Mouse (Mus musculus) Patski (cell line): ENCODE data around the gene Caln1. TPM values are rescaled to one million over a fixed set of nuclear protein-coding genes. Genes with fewer than 3 reads are reported as not detected.

Source experiments
- ATAC-seq: fragments of 100-300 bp; one replicate; pipeline ENCODE4 v1.8.0; 2021
- CTCF ChIA-PET: fragments of 350-600 bp; sonication (Branson Sonifier 250); formaldehyde crosslinking; loops from one replicate; lab custom pipeline; 2022; ENCODE audit warnings: inconsistent platforms; lab: Charles Lee
- POLR2A ChIA-PET: fragments of 350-600 bp; sonication (Branson Sonifier 250); formaldehyde crosslinking; loops from one replicate; lab custom pipeline; 2022; ENCODE audit warnings: antibody characterized with exemption, inconsistent platforms; lab: Charles Lee
- DNase-seq: peaks from one replicate; pipeline ENCODE4 v3.0.0-alpha.2; 2011; ENCODE audit warnings: low read depth, low spot score
- H3K27me3 ChIP-seq: fragments of 371-371 bp; one replicate; pipeline ENCODE4 v1.5.1; 2021
- CTCF ChIP-seq: fragments of 100-300 bp; IDR thresholded peaks from one replicate; pipeline ENCODE4 v1.5.1; 2021
- in situ Hi-C: fragments of 300-500 bp; cut with MboI; formaldehyde crosslinking; loops from 3 replicates; pipeline ENCODE4 v1.11.1; 2018; ENCODE audit warnings: low pct_unique_long_range_greater_than_20kb, mixed read lengths
- polyA plus RNA-seq: library from polyadenylated mRNA; unstranded; gene quantifications from one replicate; pipeline ENCODE4 v1.2.3, GENCODE M21; 2021

The Caln1 gene
- polyA plus RNA-seq, 1 experiment from 2014 or later = not detected

DNA sequence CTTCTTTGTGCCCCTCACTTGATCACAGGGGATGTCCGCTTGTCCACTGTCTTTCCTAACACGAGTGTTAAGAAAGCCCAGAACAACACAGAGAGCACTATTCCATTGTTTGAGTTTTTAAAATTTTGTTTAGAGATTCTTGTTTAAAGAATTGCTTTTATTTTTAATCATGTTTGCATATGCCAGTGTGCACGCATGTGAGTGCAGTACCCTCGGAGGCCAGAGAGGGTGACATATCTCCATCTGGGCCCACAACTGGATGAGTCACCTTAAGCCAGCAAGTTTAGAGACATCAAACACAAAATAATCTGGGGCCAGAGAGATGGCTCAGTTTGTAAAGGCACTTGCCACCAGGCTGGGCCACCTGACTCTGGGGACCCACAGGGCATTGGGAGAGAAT is 33.8 kb upstream of the Caln1 start:
- in situ Hi-C loops = no loop called here
- CTCF ChIA-PET = no interaction called here
- TF ChIP-seq CTCF = no peak
- POLR2A ChIA-PET = no interaction called here
- H3K27me3 ChIP-seq = no peaks in the 10 kb centered on the region
- no peak for ATAC-seq
- no peak for DNase-seq

DNA sequence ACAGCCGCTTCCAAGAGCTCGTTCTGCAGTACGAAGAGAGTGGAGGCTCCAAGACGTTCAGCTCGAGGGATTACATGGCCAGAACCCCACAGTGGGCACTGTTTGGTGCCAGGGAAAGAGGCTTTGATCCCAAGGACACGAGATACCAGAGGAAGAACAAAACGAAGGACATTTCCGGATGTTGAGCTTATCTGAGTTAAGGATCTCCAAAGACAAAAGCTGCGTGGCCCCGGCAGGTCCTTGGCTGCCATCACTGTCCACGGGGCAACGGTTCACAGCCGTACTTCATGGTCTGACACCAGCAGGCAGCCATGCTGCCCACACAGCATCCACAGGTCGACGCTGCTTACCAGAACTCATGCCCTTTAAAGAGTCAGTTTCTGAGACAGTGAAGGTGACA is 28.6 kb upstream of the Caln1 start:
- ATAC-seq (no peak), DNase-seq (no peak)
- TF ChIP-seq CTCF = no peak
- POLR2A ChIA-PET = interaction anchor here (0.5 kb wide), 1 partner anchor 22 kb away, joined by 3 read pairs; no protein-coding TSS in a partner anchor
- in situ Hi-C loops = no loop called here
- H3K27me3 ChIP-seq = no peaks in the 10 kb centered on the region
- CTCF ChIA-PET = no interaction called here

DNA sequence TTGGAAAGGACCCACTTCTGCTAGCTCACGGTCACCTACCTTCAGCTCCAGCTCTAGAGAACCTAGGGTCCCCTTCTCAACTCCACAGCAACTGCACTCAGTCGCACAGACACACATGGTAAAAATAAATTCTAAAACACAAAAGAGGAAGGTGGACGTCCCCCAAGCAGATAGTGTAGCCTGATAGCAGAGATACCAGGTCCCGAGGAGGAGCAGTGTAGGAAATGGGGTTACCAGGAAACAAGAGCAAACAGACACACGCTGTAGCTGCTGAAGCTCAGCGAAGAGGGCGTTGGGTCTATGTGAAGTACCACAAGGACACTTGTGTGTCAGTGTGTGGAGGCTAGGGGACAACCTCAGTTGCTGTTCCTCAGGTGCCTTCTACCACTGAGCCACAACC is 24.3 kb upstream of the Caln1 start:
- no peaks in the 10 kb centered on the region for H3K27me3 ChIP-seq
- no peak for TF ChIP-seq CTCF
- ATAC-seq (no peak), DNase-seq (no peak)
- ChIA-PET POLR2A (interaction anchor here (0.6 kb wide), 1 partner anchor 16 kb away, joined by 5 read pairs; no protein-coding TSS in a partner anchor), CTCF (no interaction called here)
- in situ Hi-C loops = no loop called here

DNA sequence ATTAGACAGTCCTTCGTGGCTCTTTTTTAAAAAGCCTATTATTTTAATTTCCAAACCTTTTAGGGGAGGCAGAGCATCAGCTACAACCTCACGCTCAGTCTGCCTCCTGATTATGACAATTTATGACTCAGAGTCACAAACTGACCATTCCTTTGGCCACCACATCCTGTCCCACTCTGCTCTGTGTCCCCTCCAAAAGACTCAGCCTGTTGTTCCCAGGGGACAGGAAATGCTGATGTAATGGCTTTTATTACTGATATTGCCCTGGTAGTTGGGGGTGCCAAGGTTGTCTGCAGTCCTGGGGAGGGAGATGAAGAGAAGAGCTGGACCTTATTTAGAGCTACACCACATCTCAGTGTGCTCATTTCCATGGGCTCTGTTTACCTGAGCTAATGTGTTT is 23.4 kb upstream of the Caln1 start:
- no peak for TF ChIP-seq CTCF
- CTCF ChIA-PET = interaction anchor here (1.3 kb wide), 1 partner anchor 13 kb away, joined by 3 read pairs; no protein-coding TSS in a partner anchor
- no peaks in the 10 kb centered on the region for H3K27me3 ChIP-seq
- in situ Hi-C loops = no loop called here
- ATAC-seq (no peak), DNase-seq (no peak)
- POLR2A ChIA-PET = no interaction called here

DNA sequence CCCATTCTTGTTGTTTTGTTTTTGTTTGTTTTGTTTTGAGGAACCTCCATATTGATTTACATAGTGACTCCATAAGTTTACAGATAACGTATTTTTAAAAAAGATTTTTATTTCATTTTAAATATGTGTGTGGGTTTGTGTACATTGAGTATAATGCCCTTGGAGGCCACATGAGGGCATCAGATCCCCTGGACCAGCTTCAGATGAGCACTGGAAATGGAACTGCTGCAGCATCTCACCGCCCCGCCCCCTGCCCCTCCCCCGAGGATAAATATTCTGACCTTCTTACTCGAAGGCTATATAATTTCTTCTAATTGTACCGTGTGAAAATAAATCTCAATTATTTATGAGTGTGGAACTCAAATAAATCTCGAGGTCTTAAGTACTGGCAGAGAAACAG is 14.0 kb upstream of the Caln1 start:
- ChIA-PET POLR2A (no interaction called here), CTCF (no interaction called here)
- no peak for ATAC-seq

DNA sequence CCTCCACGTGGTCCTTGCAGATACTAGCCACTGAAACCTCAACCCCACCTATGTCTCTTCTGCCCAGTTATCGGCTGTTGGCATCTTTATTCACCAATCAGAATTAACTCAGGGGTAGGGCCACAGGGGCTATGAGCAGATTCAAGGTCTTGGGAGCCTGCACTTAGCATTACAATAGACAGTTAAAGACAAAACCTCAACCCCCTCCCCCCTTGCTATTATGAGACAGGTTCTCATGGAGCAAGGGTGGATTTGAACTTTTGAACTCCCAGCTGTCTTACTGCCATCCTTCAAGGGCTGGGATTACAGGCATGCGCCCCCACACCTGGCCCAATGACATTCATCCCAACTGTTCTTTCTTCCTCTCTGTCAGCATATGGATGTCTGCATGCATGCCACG is 6.1 kb upstream of the Caln1 start:
- peaks cover 3% of the 10 kb centered on the region for H3K27me3 ChIP-seq
- ChIA-PET POLR2A (no interaction called here), CTCF (no interaction called here)
- in situ Hi-C loops = no loop called here
- DNase-seq (no peak), ATAC-seq (no peak)
- no peak for TF ChIP-seq CTCF

More for the DNA sequence above, 14.0 kb upstream of the Caln1 start:
- peaks cover 4% of the 10 kb centered on the region for H3K27me3 ChIP-seq
- in situ Hi-C loops = no loop called here
- TF ChIP-seq CTCF = no peak
- no peak for DNase-seq

DNA sequence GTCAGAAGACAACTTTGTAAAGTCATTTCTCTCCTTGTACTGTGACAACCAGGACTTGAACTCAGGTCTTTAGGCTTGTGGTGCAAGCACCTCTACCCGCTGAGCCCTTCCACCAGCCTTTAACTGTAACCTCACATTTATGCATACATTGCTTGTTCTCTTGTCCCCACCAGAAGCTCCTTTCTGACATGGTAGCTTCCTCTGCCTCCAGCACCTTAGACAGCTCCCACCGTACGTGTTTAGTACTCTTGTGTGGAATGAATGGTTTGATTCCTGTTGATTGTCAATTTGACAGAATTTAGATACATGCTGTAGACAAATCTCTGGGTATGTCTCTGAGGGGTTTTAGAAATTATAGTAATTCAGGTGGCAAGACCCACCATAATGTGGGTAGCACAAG is 5.5 kb upstream of the Caln1 start:
- ChIA-PET CTCF (no interaction called here), POLR2A (interaction anchor here (0.6 kb wide), 1 partner anchor 15 kb away, joined by 3 read pairs; no protein-coding TSS in a partner anchor)
- DNase-seq (no peak), ATAC-seq (no peak)
- TF ChIP-seq CTCF = no peak
- in situ Hi-C loops = no loop called here
- peaks cover 3% of the 10 kb centered on the region for H3K27me3 ChIP-seq

DNA sequence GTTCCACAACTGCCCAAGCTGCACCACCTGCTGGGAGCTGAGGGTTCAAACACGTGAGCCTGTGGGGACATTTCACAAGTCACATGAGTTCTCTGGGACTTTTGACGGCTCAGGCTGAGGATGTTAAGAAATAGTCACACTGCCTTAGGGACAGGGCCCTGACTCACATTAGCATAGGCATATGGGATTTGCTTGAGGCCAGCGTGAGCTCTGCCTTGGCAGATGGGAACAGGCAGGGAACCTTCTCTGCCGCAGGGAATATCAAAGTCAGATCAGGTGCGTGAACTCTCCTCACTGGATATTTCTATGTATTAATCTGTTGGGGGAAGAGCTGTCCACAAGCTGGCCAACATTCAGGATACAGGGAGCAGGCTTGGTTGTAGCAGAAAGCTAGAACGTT is 1.0 kb upstream of the Caln1 start:
- TF ChIP-seq CTCF = no peak
- in situ Hi-C loops = no loop called here
- no peak for DNase-seq
- ChIA-PET CTCF (interaction anchor here (1.1 to 1.7 kb wide), 2 partner anchors 10 to 25 kb away, joined by 4 to 5 read pairs; no protein-coding TSS in a partner anchor), POLR2A (no interaction called here)
- peaks cover 3% of the 10 kb centered on the region for H3K27me3 ChIP-seq
- ATAC-seq = no peak

DNA sequence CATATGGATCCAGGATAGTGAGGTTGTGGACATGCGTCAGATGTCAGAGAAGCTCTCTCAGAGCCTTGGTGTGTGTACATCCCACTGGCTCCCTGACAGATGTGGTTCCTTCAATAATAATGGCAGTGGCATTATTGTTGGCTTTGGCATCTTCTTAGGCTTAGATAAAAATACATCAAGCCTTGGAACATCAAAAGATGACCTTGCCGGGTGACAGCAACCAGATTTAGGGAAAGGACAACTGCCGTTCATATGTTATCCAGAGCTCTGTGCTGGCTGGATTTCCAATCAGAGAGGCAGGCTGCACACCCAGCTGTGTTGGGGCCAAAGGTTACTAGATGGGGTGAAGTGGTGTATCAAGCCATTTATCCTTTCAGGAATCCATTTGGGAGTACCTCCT is 6.2 kb downstream of the Caln1 start:
- DNase-seq = no peak
- in situ Hi-C loops = no loop called here
- ChIA-PET POLR2A (no interaction called here), CTCF (interaction anchor here (1.0 kb wide), 1 partner anchor 22 kb away, joined by 3 read pairs; no protein-coding TSS in a partner anchor)
- TF ChIP-seq CTCF = no peak
- H3K27me3 ChIP-seq = no peaks in the 10 kb centered on the region
- no peak for ATAC-seq

DNA sequence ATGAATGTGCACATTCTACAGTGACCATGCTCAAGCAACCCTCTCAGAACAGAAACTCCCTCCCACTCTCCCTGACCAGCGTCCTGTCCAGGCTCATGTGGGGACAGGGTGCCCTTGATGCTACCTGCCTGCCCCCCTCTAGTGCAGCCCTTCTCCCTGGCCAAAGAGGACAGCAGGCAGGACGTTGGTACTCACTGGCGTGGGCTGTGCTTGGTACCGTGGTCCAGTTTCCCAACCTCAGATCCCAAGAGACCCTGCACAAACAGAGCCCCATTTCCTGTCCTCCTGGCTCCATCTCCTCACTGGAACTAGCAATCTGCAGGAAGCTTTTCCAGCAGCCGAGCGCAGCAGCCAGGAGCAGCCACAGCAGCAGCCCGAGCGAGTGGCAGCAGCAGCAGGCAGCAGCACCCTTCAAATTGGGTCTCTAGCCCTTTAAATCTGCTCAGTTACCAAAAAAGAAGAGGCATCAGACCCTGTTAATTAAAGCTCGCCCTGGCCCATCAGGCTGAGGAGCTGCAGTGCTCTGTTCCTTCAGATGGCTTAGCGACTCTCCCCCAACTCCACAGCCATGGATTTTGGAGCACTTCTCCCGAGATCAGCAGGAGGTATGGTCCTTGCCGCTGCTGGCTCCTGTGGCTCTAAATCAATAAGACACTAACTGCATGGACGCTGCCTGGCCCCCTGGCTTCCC is 15.1 kb downstream of the Caln1 start, which contains the start of gene A330070K13Rik:
A330070K13Rik (minus strand) TSS at position 410 of the 691 bp plus-strand sequence.
- in situ Hi-C loops = no loop called here
- POLR2A ChIA-PET = no interaction called here
- ATAC-seq = no peak
- no peak for DNase-seq
- CTCF ChIA-PET = no interaction called here
- TF ChIP-seq CTCF = no peak
- H3K27me3 ChIP-seq = peaks cover 21% of the 10 kb centered on the region

DNA sequence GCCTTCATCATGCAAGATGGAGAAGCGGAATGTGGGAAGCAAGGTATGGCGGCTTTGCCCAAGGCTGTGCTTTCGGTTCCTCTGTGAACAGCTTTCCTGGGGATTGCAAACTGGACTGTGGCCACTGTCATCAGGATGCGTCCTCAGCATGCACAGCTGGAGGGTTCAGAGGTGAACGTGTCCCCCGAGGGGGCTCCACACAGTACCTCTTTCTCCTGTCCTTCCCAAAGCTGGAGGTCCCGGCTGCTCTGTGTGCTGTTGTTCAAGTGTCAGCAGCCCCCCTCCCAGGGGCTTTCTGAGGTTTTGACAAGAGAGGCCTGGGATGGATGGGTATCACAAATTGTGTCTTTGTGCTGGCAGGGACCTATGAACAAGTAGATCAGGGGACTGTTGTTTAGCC is 17.2 kb downstream of the Caln1 start:
- ATAC-seq = no peak
- TF ChIP-seq CTCF = no peak
- in situ Hi-C loops = no loop called here
- ChIA-PET CTCF (no interaction called here), POLR2A (no interaction called here)
- H3K27me3 ChIP-seq = peaks cover 21% of the 10 kb centered on the region
- no peak for DNase-seq
